Mouse (Mus musculus) c-Kit-positive CD71-positive TER-119-positive erythroid progenitor cells, embryonic 14.5 days (primary cell): ENCODE results near the gene Cd209f.
"Not testable (repeated sequence)": the region's sequence is repeated elsewhere in the genome, so short reads cannot be mapped to it uniquely, and the experiment has no call there.

Experiments used
- DNase-seq: peaks from one replicate; pipeline ENCODE4 v3.0.0-alpha.2; 2013; ENCODE audit warnings: low spot score

The Cd209f gene

DNA sequence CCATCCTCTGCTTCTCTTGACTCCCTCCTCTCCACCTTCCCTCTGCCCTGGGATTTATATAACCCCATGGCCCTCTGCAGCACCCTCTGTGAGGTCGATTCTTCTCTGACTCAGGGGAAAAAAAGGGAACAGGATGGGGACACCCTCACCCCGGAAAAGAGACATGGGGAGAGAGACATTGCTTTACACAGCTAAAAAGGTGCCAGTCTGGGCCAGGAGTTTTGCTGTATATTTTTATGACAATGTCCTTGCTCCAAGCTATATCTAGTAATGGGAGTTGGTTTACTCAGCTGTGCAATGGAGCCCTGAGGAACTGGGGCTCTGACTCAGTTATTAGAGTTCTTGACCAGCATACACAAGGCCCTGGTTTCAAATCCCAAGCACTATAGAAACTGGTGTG is at the start of gene Cd209f:
TSS of gene Cd209f (minus strand) at position 101 of the 400 bp plus-strand sequence.
- DNase-seq = not testable (repeated sequence)

DNA sequence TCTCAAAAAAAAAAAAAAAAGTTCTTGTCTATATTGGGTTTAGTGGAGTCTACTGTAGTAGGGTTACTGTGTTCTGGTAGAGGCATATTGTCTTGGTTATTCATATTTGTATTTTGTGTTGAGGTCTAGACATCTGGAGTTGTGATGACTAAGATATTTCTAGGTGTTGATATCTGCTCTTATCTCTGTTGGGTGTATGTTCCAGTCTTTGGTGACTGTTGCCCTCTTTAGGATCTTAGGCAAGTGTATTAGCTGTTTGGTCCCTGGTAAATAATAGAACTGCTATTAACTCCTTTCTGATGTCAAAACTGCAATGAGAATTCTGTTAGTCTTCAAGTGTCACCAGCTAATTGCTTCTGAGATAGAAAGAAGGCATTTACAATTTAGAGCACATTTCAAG is 49.2 kb upstream of the Cd209f start:
- no peak for DNase-seq

DNA sequence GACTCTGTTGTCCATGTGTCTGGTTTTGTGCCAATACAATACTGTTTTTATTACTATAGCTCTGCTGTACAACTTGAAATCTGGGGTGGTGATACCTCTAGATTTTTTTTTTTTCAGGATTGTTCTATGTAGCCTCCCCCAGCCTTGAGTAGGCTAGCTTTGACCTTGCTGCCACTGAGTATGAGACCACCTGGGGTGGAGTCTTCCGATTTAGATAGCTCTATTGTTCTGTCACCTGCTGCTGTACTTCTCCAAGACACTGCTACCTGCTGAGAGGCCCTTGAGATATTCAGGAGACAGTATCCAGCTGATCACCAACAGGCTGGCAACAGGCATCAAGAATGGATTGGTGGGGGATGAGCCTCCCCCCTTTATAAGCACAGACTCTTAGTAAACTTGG is 41.6 kb upstream of the Cd209f start:
- no peak for DNase-seq

DNA sequence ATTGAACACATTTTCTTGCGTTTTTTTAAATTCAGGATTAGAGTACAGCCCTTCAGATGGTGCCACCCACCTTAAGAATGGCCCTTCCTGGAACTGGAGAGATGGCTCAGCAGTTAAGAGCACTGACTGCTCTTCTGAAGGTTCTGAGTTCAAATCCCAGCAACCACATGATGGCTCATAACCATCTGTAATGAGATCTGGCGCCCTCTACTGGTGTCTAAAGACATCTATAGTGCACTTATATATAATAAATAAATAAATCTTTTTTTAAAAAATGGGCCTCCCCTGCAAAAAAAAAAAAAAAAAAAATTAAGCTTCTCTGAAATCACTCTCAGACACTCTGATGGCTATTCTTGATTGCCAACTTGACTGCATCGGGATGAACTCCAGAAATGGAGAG is 36.1 kb upstream of the Cd209f start:
- peak; percentile 23 for DNase-seq

DNA sequence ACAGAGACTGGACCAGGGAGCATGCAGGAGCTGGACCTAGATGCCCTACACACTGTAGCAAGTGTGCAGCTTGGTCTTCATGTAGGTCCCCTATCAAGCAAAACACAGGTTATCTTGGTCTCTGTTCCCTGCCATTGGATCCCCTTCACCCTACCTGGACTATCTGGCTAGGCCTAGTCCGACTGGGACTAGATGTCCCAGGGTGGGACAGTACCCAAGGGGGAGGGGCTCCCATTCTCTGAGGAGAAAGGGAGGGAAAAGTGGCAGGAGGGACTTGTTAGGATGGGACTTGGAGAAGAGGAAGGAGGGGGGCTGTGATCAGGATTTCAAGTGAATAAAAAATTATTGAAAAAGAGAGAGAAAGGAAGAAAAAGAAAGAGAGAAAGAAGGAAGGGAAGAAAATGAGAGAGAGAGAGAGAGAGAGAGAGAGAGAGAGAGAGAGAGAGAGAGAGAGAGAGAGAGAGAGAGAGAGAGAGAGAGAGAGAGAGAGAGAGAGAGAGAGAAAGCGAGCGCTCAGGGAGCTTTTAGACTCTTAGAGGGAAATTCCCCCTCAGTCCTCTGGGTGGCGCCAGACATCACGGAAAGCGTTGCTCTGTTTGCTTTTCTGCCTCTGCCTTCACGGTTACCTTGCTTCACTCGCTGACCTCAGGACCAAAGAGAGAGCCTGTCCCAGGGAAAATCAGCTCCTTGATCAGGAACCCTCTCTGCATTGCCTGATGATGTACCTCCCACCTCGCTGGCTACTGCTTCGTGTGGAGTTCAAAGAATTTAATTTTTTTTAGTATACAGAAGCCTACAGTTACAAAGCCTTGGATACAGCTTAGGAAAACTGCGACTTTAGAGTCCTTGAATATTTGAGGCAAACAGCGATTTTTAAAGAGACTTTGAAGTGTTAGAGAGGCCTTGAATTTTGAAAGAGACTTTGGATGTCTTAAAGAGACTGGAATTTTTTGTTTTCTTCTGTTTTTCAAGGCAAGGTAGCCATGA is 34.3 kb upstream of the Cd209f start:
- DNase-seq = peak; percentile 66

DNA sequence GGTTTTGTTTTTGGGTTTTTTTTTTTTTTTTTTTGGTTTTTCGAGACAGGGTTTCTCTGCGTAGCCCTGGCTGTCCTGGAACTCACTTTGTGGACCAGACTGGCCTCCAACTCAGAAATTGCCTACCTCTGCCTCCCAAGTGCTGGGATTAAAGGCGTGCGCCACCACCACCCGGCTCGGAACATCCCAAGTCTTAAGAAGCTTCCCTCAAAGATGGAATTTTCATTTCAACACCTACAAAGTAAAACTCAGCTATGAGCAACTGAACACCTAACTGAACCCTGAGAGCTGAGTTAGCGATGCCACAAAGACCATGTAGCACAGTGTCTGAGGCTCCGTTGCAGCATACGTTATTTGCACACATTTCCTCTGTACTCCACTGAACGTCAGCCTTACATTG is 28.2 kb upstream of the Cd209f start, which contains the start of gene Cd209g:
TSS of gene Cd209g (plus strand) at position 301 of the 400 bp plus-strand sequence.
- DNase-seq = no peak

DNA sequence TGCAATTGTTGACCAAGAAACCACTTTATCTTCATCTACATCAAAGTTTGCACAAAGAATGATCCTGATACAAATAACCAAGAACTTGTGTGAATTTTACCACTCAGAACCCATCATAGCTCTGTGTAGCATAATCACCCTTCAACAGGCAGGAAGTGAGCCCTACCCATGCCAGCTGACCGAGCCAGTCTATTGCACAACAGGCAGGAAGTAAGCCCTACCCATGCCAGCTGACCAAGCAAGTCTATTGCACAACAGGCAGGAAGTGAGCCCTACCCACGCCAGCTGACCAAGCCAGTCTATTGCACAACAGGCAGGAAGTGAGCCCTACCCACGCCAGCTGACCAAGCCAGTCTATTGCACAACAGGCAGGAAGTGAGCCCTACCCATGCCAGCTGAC is 17.1 kb downstream of the Cd209f start:
- DNase-seq = not testable (repeated sequence)

DNA sequence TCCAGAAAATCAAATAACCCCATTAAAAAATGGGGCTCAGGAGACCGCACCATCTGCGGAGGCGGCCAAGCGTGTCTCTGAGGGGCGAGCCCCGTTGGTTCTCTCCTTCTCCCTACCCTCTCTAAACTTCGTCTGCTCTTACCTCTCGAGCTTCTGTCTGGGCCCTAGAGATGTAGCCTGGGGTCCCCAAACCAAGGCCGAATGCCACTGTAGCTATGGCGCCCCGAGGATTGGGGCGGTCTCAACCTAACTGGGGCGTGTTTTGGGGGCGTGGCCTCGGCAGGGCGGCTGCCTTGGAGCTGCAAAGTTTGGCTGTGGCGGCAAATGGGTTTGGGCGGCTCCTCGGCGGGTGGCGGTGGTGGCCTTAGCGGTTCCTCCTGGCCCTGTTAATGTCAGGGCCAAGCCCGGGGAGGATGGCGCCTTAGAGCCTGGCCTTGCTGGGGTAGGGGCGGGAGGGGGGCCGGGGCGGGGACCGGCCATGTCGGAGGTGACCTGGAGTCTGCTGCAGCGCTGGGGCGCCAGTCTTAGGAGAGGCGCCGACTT is 18.4 kb downstream of the Cd209f start:
- DNase-seq = not testable (repeated sequence)
